In the genomic region with DNA sequence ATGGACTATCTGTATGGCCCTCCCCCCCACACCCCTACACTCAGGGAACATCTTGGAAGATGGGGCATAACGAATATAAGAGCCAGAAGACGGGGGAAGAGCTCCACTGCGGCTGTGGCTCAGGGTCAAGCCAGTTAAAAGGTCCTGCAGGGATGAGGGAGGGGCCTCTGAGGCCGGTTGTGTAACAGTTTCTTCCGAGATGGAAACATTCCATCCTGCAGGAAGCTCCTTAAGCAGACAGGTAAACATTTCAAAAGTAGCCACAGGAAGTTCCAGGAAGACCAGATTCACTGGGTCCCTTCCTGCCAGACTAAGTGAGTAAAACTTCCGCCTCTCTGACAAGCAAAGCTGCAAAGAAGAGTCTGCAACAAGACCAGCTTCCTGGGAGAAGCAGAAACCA, we compare ENCODE assay signal across 22 mouse cellular contexts. TPM values are rescaled to one million over a fixed set of nuclear protein-coding genes. Genes with fewer than 3 reads are reported as not detected.
A peak's percentile ranks its signal among the peaks of the same experiment; 100 is the strongest.
DNase-seq lines count a peak whose midpoint lies in the region; ATAC-seq and TF ChIP-seq lines count a peak whose summit lies in the region.
"Had no signal": no experiment of that assay in that cellular context is flagged by ENCODE, and none has a peak within 500 bp of the region (broad histone marks: within the 10 kb centered on the region; RNA-seq: fewer than 3 reads in every experiment).

No protein-coding gene starts in this region.

- DNase-seq in heart, adult 11 months, result peak; percentile 80
- no peak for DNase-seq in heart, postnatal 10 days
- DNase-seq in lung, postnatal 14 days, result peak; percentile 21
- DNase-seq in yolk sac, embryonic 10.5 days (ENCODE audit: low spot score), result peak; percentile 44
- no peak for DNase-seq in cerebellum, adult 9-10 months
- DNase-seq in right cerebral cortex, adult 18-20 months, result no peak
- no peak for DNase-seq in midbrain, postnatal 0 days (ENCODE audit: low spot score)
- DNase-seq: adrenal gland, postnatal 10 days; cerebellum, adult 11 months; cerebellum, adult 9-11 months; cerebellum, postnatal 36 days; gastrocnemius, postnatal 14 days had no signal

- H3K4me2 ChIP-seq in lung, embryonic 15.5 days, result no peak overlapping the region
- no peak overlapping the region for H3K4me2 ChIP-seq in midbrain, postnatal 0 days (ENCODE audit: low read depth, low read length, poor library complexity, severe bottlenecking)
- H3K4me2 ChIP-seq: embryonic facial prominence, embryonic 13.5 days; forebrain, embryonic 12.5 days; heart, embryonic 15.5 days; hindbrain, embryonic 14.5 days had no signal

- H3K27ac ChIP-seq in lung, embryonic 15.5 days, result 0 out of 2 replicates have a peak overlapping the region, but pooled peaks have one; percentile 5
- no peak overlapping the region for H3K27ac ChIP-seq in midbrain, postnatal 0 days (ENCODE audit: low read depth, low read length)
- H3K27ac ChIP-seq: embryonic facial prominence, embryonic 13.5 days; forebrain, embryonic 12.5 days; heart, embryonic 15.5 days; hindbrain, embryonic 10.5 days; hindbrain, embryonic 14.5 days had no signal

- no peak for TF ChIP-seq CTCF in midbrain, postnatal 0 days (IDR thresholded peaks at IDR 0.05)

- 14% methylated on average over 6 of the region's 6 CpGs for WGBS in lung, embryonic 15.5 days
- 47% methylated on average over 6 of the region's 6 CpGs for WGBS in midbrain, postnatal 0 days

- intact Hi-C loops in heart, postnatal 10 days (cut with DNase I), result no loop called here

- no peaks in the 10 kb centered on the region for H3K27me3 ChIP-seq in lung, embryonic 15.5 days
- H3K27me3 ChIP-seq in midbrain, postnatal 0 days (ENCODE audit: insufficient read depth, low read length), result no peaks in the 10 kb centered on the region
- H3K27me3 ChIP-seq: forebrain, embryonic 12.5 days; heart, embryonic 15.5 days had no signal

- no peaks in the 10 kb centered on the region for H3K36me3 ChIP-seq in lung, embryonic 15.5 days
- H3K36me3 ChIP-seq in midbrain, postnatal 0 days (ENCODE audit: insufficient read depth, low read length), result no peaks in the 10 kb centered on the region
- H3K36me3 ChIP-seq: embryonic facial prominence, embryonic 13.5 days; forebrain, embryonic 12.5 days; heart, embryonic 15.5 days; hindbrain, embryonic 10.5 days had no signal

- H3K9me3 ChIP-seq in lung, embryonic 15.5 days, result no peaks in the 10 kb centered on the region
- H3K9me3 ChIP-seq in midbrain, postnatal 0 days (ENCODE audit: low read length), result no peaks in the 10 kb centered on the region
- H3K9me3 ChIP-seq: embryonic facial prominence, embryonic 13.5 days; forebrain, embryonic 12.5 days; heart, embryonic 15.5 days; hindbrain, embryonic 10.5 days had no signal

- ATAC-seq in lung, embryonic 15.5 days (ENCODE audit: borderline replicate concordance, extremely low read depth, low FRiP score, low TSS enrichment), result no peak
- no peak for ATAC-seq in midbrain, postnatal 0 days (ENCODE audit: low FRiP score)
- ATAC-seq: forebrain, embryonic 16.5 days had no signal

- no peaks in the 10 kb centered on the region for H3K4me1 ChIP-seq in lung, embryonic 15.5 days
- no peaks in the 10 kb centered on the region for H3K4me1 ChIP-seq in midbrain, postnatal 0 days (ENCODE audit: insufficient read depth, low read length)
- H3K4me1 ChIP-seq: embryonic facial prominence, embryonic 13.5 days; forebrain, embryonic 12.5 days; heart, embryonic 15.5 days; hindbrain, embryonic 10.5 days had no signal

- H3K9ac ChIP-seq in lung, embryonic 15.5 days, result no peak overlapping the region
- H3K9ac ChIP-seq in midbrain, postnatal 0 days (replicated peaks; ENCODE audit: low read length, poor library complexity, severe bottlenecking), result no peak overlapping the region
- H3K9ac ChIP-seq: embryonic facial prominence, embryonic 13.5 days; forebrain, embryonic 12.5 days; heart, embryonic 15.5 days; hindbrain, embryonic 14.5 days had no signal

- H3K4me3 ChIP-seq in lung, embryonic 15.5 days, result no peak overlapping the region
- no peak overlapping the region for H3K4me3 ChIP-seq in midbrain, postnatal 0 days (ENCODE audit: low read depth, low read length)
- H3K4me3 ChIP-seq: embryonic facial prominence, embryonic 13.5 days; forebrain, embryonic 12.5 days; heart, embryonic 15.5 days; hindbrain, embryonic 10.5 days had no signal

RNA-seq across cellular contexts. Expression of gene Hc, which starts 45.4 kb away (rescaled TPM):
- total RNA-seq in heart, postnatal 10 days (2021), result not detected
- polyA plus RNA-seq in lung, embryonic 15.5 days (2015; fragmentation: Nextera tagmentation; extraction: Ambion mirVana), result 1.6 TPM in 2 replicates
- 0.76 TPM in 1 of 2 replicates, not detected in the other for total RNA-seq in midbrain, postnatal 0 days (2014; rRNA removed)
- 0.31 and 0.66 TPM in 2 replicates for polyA plus RNA-seq in midbrain, postnatal 0 days (2015; fragmentation: Nextera tagmentation; extraction: Ambion mirVana)
- total RNA-seq: gastrocnemius, postnatal 14 days; granulocyte monocyte progenitor cell, adult 5-6 weeks; heart, postnatal 25 days; MEL had no signal
- polyA plus RNA-seq: embryonic facial prominence, embryonic 13.5 days had no signal

RNA-seq across cellular contexts. Expression of gene Traf1, which starts 54.3 kb away (rescaled TPM):
- total RNA-seq in heart, postnatal 10 days (2021), result 1 to 10 TPM; 1.3 to 1.8 TPM
- polyA plus RNA-seq in lung, embryonic 15.5 days (2015; fragmentation: Nextera tagmentation; extraction: Ambion mirVana), result 1.9 and 2.7 TPM in 2 replicates
- total RNA-seq in midbrain, postnatal 0 days (2014; rRNA removed), result 1.4 and 2.2 TPM in 2 replicates
- polyA plus RNA-seq in midbrain, postnatal 0 days (2015; fragmentation: Nextera tagmentation; extraction: Ambion mirVana), result 2.8 and 3.0 TPM in 2 replicates

Comparison
In these comparisons a context has a peak if more than half of its experiments do, and no peak if none do; other contexts are left out.
1. DNase-seq: peak in heart, adult 11 months (single experiment), lung, postnatal 14 days (single experiment) and yolk sac, embryonic 10.5 days (single experiment); none in heart, postnatal 10 days (0 of 2), cerebellum, adult 9-10 months (single experiment), right cerebral cortex, adult 18-20 months (single experiment) and midbrain, postnatal 0 days (single experiment).